Mouse (Mus musculus) forebrain, postnatal 0 days (tissue): ENCODE measurements around the gene Gm49339. TPM values are rescaled to one million over a fixed set of nuclear protein-coding genes. Genes with fewer than 3 reads are reported as not detected.
"Not testable (repeated sequence)": the region's sequence is repeated elsewhere in the genome, so short reads cannot be mapped to it uniquely, and the experiment has no call there.

ENCODE experiments used
- ATAC-seq: fragments of 200-750 bp; cut with Nextera tagmentation; 2 replicates; pipeline ENCODE4 v1.8.0; 2017; ENCODE audit warnings: mild to moderate bottlenecking, moderate library complexity
- DNase-seq: peaks from one replicate; pipeline ENCODE4 v3.0.0-alpha.2; 2015
- H3K27ac ChIP-seq: fragments of 300-500 bp; sonication (generic); 2 replicates; pipeline ENCODE4 v1.5.1; 2014; ENCODE audit warnings: low read depth, mild to moderate bottlenecking, antibody characterized with exemption, low read length, moderate library complexity, mixed read lengths
- H3K27me3 ChIP-seq: fragments of 300-500 bp; sonication (generic); 2 replicates; pipeline ENCODE4 v1.6.1; 2014; ENCODE audit warnings: mild to moderate bottlenecking, low read length, mixed read lengths; ENCODE audit not compliant: insufficient read depth
- H3K36me3 ChIP-seq: fragments of 300-500 bp; sonication (generic); 2 replicates; pipeline ENCODE4 v1.6.1; 2014; ENCODE audit warnings: mild to moderate bottlenecking, moderate library complexity; ENCODE audit not compliant: insufficient read depth
- H3K4me1 ChIP-seq: fragments of 300-500 bp; sonication (generic); 2 replicates; pipeline ENCODE4 v1.6.1; 2014; ENCODE audit warnings: antibody characterized with exemption; ENCODE audit not compliant: insufficient read depth
- H3K4me2 ChIP-seq: fragments of 300-500 bp; sonication (generic); 2 replicates; pipeline ENCODE4 v1.6.1; 2014; ENCODE audit warnings: low read depth, mild to moderate bottlenecking, moderate library complexity
- H3K4me3 ChIP-seq: fragments of 300-500 bp; sonication (generic); 2 replicates; pipeline ENCODE4 v1.5.1; 2014; ENCODE audit warnings: low read depth, low read length, mixed read lengths
- H3K9ac ChIP-seq: fragments of 300-500 bp; sonication (generic); 2 replicates; pipeline ENCODE4 v1.6.1; 2014; ENCODE audit warnings: mild to moderate bottlenecking
- H3K9me3 ChIP-seq: fragments of 300-500 bp; sonication (generic); 2 replicates; pipeline ENCODE4 v1.6.1; 2016; ENCODE audit warnings: low read length
- CTCF ChIP-seq: sonication (generic); IDR thresholded peaks from 2 replicates; pipeline ENCODE4 v1.5.1; 2016; ENCODE audit warnings: antibody characterized with exemption, control low read depth, low read depth
- WGBS: fragments of 180-500 bp; shearing (Covaris S2); extraction: QIAGEN DNeasy Blood & Tissue Kit; methylation state at CpG from one replicate; pipeline ENCODE4 v1.1.7; 2014; 5-methylcytosine and 5-hydroxymethylcytosine counted together
- polyA plus RNA-seq: library from polyadenylated mRNA; unstranded; fragments of >200 nt; fragmentation: Nextera tagmentation; extraction: Ambion mirVana; gene quantifications from 2 replicates; pipeline ENCODE4 v1.2.1, GENCODE M21; 2015
- total RNA-seq: library from RNA; depleted of rRNA; stranded (reverse); fragments of >200 nt; gene quantifications from 2 replicates; pipeline ENCODE4 v1.2.3, GENCODE M21; 2014; rRNA removed

Gm49339 gene
- total RNA-seq, result 0.15 and 0.38 TPM in 2 replicates
- polyA plus RNA-seq, result 0.10 and 0.78 TPM in 2 replicates

DNA sequence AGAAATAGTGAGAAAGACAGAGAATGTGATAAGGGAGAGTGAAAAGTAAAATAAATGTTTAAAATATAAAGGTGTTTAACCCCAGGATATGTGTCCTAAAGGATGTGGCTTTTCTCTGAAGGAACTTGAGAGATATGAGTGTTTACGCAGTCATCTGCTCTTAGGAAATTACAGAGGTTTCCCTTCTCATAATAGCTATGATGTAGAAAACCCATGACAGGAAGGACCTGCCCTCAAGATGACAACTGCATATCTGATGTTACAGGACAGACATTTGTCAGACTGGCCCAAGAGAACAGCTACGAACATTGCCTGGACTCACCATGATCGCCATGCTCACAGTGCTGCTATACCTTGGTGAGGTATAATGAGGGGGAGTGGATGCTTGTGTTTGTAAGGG lies at the start of gene Gm49339, which contains the start of gene Lilr4b:
Gene Gm49339, plus strand, starts transcription at position 216 of the 400 bp plus-strand sequence.
Gene Lilr4b, plus strand, starts transcription at position 236 of the 400 bp plus-strand sequence.
- H3K4me3 ChIP-seq, H3K27ac ChIP-seq, ATAC-seq, DNase-seq, H3K27me3 ChIP-seq, H3K9ac ChIP-seq, H3K9me3 ChIP-seq, H3K4me1 ChIP-seq, H3K36me3 ChIP-seq, H3K4me2 ChIP-seq: not testable (repeated sequence)
- 97% methylated on average over 1 of the region's 3 CpGs for WGBS

DNA sequence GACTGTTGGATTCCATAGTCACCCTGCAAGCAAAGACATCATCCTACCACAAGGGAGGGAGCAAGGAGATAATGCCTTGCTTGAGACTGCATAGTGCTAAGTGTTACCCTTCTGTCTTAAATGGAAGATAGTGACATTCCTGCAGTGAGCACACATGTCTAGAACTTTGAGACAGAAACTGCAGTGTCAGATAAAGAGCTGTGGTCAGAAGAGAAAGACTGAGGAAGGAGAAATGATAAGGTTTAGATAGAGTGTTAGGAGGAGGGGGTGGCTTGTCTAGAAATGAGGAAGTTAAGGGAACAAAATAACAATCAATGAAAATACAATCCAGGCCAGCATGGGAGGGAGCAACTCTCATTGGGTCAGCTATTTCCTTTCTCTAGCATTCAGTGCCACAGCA lies 47.5 kb upstream of the Gm49339 start:
- Histone ChIP-seq H3K9ac (no peak overlapping the region), H3K9me3 (no peaks in the 10 kb centered on the region)
- no peak for ATAC-seq

DNA sequence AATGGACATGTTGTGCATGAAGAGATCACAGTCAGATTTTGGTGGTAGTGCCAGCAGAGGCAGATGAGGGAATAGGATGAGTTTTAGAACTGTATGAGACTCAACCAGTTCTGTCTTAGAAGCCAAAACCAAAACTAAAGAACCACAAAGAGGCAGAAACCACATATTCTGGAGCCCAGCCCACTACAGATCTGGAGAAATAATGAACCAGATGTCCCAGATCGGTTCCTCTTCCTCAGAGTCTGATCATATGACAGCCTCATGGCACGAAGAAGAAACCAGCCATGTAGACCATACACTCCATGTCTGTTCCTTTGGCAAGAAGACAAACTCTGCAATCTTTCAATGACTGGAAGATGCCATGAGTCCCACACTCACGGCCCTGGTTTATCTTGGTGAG lies 44.7 kb upstream of the Gm49339 start:
- no peak overlapping the region for H3K9ac ChIP-seq
- no peaks in the 10 kb centered on the region for H3K9me3 ChIP-seq
- no peak for TF ChIP-seq CTCF
- H3K4me2 ChIP-seq, result no peak overlapping the region
- H3K4me1 ChIP-seq, result no peaks in the 10 kb centered on the region
- no peaks in the 10 kb centered on the region for H3K27me3 ChIP-seq
- no peak for DNase-seq
- no peaks in the 10 kb centered on the region for H3K36me3 ChIP-seq
- WGBS, result 71% methylated on average over 3 of the region's 3 CpGs
- H3K27ac ChIP-seq, result no peak overlapping the region
- ATAC-seq, result no peak
- H3K4me3 ChIP-seq, result no peak overlapping the region

More for the DNA sequence above, 47.5 kb upstream of the Gm49339 start:
- Histone ChIP-seq H3K27ac (no peak overlapping the region), H3K36me3 (no peaks in the 10 kb centered on the region), H3K4me2 (no peak overlapping the region), H3K4me1 (no peaks in the 10 kb centered on the region), H3K4me3 (no peak overlapping the region), H3K27me3 (no peaks in the 10 kb centered on the region)
- DNase-seq, result no peak
- no peak for TF ChIP-seq CTCF

DNA sequence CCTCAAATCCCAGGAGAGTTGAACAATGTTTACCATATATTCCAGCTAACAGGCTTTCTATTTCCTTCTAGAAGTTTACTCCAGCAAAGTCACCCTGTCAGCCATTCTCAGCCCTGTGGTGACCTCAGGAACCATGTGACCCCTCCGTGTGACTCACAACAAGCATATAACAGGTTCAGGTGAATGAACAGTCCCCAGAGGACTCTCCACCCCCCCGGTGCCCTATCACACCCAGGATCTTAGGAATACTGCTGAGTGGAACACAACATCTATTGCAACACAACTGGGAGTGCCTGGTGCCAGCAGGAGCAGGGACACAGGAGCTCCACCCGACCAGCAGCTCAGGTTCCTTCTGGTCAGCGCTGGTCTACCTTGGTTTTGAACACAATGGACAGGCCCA lies 28.8 kb upstream of the Gm49339 start:
- ATAC-seq, result no peak
- Histone ChIP-seq H3K4me2 (no peak overlapping the region), H3K9me3 (no peaks in the 10 kb centered on the region), H3K9ac (no peak overlapping the region), H3K27ac (no peak overlapping the region), H3K27me3 (no peaks in the 10 kb centered on the region), H3K4me1 (no peaks in the 10 kb centered on the region), H3K36me3 (no peaks in the 10 kb centered on the region), H3K4me3 (no peak overlapping the region)
- DNase-seq, result no peak
- no peak for TF ChIP-seq CTCF
- WGBS, result 85% methylated on average over 4 of the region's 4 CpGs

DNA sequence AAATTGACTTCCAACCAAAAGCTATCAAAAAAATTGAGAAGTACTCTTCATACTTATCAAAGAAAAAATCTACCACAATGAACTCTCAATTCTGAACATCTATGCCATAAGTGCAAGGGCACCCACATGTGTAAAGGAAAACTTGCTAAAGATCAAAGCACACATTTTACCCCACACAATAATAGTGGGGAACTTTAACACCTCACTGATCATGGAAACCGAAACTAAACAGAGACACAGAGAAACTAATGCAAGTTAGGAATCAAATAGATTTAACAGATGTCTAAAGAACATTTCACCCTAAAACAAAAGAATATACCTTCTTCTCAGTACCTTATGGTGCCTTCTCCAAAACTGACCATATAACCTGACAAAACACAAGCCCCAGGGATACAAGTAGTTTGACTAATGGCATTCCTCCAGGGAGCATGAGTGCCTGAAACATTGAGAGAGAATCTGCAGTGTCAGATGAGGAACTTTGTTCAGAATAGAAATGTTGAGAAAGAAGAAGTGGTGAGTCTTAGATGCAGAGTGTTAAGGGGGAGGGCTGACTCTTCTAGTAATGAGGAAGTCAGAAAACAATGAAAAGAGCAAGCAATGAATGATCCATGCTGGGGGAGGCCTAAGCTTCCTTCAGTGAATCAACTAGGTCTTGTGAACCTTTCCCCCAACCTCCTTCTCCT lies 26.7 kb upstream of the Gm49339 start:
- Histone ChIP-seq H3K9me3 (no peaks in the 10 kb centered on the region), H3K4me2 (no peak overlapping the region), H3K27ac (no peak overlapping the region), H3K4me3 (no peak overlapping the region), H3K9ac (no peak overlapping the region), H3K27me3 (no peaks in the 10 kb centered on the region), H3K4me1 (no peaks in the 10 kb centered on the region), H3K36me3 (no peaks in the 10 kb centered on the region)
- ATAC-seq (no peak), DNase-seq (no peak)
- WGBS, result 90% methylated on average over 1 of the region's 1 CpGs
- TF ChIP-seq CTCF, result no peak

DNA sequence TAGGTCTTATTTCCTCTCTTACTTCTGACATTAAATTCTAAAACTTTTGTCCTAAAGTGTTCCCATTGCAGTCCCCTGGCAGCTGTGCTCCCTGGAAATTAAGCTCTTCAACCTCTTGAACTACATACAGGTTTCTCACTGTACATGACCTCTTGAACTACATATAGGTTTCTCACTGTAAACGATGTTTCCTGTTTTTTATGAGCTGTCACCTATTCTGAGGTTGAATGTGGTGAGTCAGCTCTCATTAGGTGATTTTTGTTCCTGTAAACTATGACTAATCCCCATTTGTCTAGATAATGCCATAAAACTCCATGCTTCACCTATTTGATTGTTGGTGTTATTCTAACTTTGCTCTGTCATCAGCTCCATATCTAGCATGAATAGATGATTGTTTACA lies 26.0 kb upstream of the Gm49339 start:
- WGBS, result 82% methylated on average over 1 of the region's 1 CpGs
- no peak for DNase-seq
- H3K4me3 ChIP-seq, result no peak overlapping the region
- H3K9ac ChIP-seq, result no peak overlapping the region
- no peak for TF ChIP-seq CTCF
- ATAC-seq, result no peak
- no peak overlapping the region for H3K4me2 ChIP-seq
- no peaks in the 10 kb centered on the region for H3K9me3 ChIP-seq
- H3K27ac ChIP-seq, result no peak overlapping the region
- no peaks in the 10 kb centered on the region for H3K27me3 ChIP-seq
- H3K36me3 ChIP-seq, result no peaks in the 10 kb centered on the region
- H3K4me1 ChIP-seq, result no peaks in the 10 kb centered on the region

DNA sequence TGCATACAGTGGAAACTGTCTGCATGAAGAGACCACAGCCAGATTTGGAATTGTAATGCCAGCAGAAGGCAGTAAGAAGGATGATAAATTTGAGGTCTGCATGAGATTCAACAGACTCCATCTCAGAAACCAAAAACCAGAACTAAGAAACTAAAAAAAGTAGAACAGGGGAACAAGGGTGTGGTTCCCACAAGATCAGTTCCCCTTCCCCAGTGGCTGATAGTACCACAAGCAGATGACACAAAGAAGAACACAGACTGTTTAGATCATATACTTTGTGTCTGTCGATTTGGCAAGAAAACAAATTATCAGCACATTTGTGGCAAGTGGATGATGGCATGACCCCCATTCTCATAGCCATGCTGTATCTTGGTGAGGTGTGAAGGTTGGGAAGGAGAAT lies 24.6 kb upstream of the Gm49339 start:
- no peak for TF ChIP-seq CTCF
- Histone ChIP-seq H3K9ac (no peak overlapping the region), H3K36me3 (no peaks in the 10 kb centered on the region), H3K27ac (no peak overlapping the region), H3K4me2 (no peak overlapping the region), H3K27me3 (no peaks in the 10 kb centered on the region), H3K4me3 (no peak overlapping the region), H3K4me1 (no peaks in the 10 kb centered on the region), H3K9me3 (no peaks in the 10 kb centered on the region)
- WGBS, result 97% methylated on average over 1 of the region's 1 CpGs
- ATAC-seq, result no peak
- DNase-seq, result no peak
